Mouse (Mus musculus) midbrain, postnatal 0 days (tissue): ENCODE results near the gene Rin1. TPM values are rescaled to one million over a fixed set of nuclear protein-coding genes. Genes with fewer than 3 reads are reported as not detected.

ENCODE experiments used
- ATAC-seq: fragments of 200-750 bp; cut with Nextera tagmentation; 2 replicates; pipeline ENCODE4 v1.8.0; 2017; ENCODE audit warnings: moderate number of reproducible peaks, mild to moderate bottlenecking, moderate TSS enrichment, moderate library complexity; ENCODE audit not compliant: low FRiP score
- DNase-seq: peaks from one replicate; pipeline ENCODE4 v3.0.0-alpha.2; 2015; ENCODE audit warnings: low spot score
- H3K27ac ChIP-seq: fragments of 300-500 bp; sonication (generic); 2 replicates; pipeline ENCODE4 v1.5.1; 2014; ENCODE audit warnings: low read depth, mild to moderate bottlenecking, low read length, mixed read lengths
- H3K27me3 ChIP-seq: fragments of 300-500 bp; sonication (generic); 2 replicates; pipeline ENCODE4 v1.6.1; 2014; ENCODE audit warnings: low read length, control low read depth, mixed read lengths; ENCODE audit not compliant: insufficient read depth
- H3K36me3 ChIP-seq: fragments of 300-500 bp; sonication (generic); 2 replicates; pipeline ENCODE4 v1.6.1; 2014; ENCODE audit warnings: low read length, control low read depth, mixed read lengths; ENCODE audit not compliant: insufficient read depth
- H3K4me1 ChIP-seq: fragments of 300-500 bp; sonication (generic); 2 replicates; pipeline ENCODE4 v1.6.1; 2014; ENCODE audit warnings: mild to moderate bottlenecking, control low read depth, antibody characterized with exemption, low read length, mixed read lengths; ENCODE audit not compliant: insufficient read depth
- H3K4me2 ChIP-seq: fragments of 300-500 bp; sonication (generic); 2 replicates; pipeline ENCODE4 v1.6.1; 2014; ENCODE audit warnings: low read depth, mild to moderate bottlenecking, low read length, mixed read lengths; ENCODE audit not compliant: poor library complexity, severe bottlenecking
- H3K4me3 ChIP-seq: fragments of 300-500 bp; sonication (generic); 2 replicates; pipeline ENCODE4 v1.5.1; 2014; ENCODE audit warnings: low read depth, mild to moderate bottlenecking, low read length, moderate library complexity
- H3K9ac ChIP-seq: fragments of 300-500 bp; sonication (generic); replicated peaks from 2 replicates; pipeline ENCODE4 v1.6.1; 2014; ENCODE audit warnings: mild to moderate bottlenecking, low read length, moderate library complexity, mixed read lengths; ENCODE audit not compliant: poor library complexity, severe bottlenecking
- H3K9me3 ChIP-seq: fragments of 300-500 bp; sonication (generic); 2 replicates; pipeline ENCODE4 v1.6.1; 2016; ENCODE audit warnings: low read length, control low read depth
- CTCF ChIP-seq: IDR thresholded peaks from 2 replicates; pipeline ENCODE4 v1.5.1; 2016; ENCODE audit warnings: antibody characterized with exemption, mild to moderate bottlenecking
- WGBS: fragments of 180-500 bp; shearing (Covaris S2); extraction: QIAGEN DNeasy Blood & Tissue Kit; methylation state at CpG from one replicate; pipeline ENCODE4 v1.1.7; 2014; 5-methylcytosine and 5-hydroxymethylcytosine counted together
- polyA plus RNA-seq: library from polyadenylated mRNA; unstranded; fragments of >200 nt; fragmentation: Nextera tagmentation; extraction: Ambion mirVana; gene quantifications from 2 replicates; pipeline ENCODE4 v1.2.1, GENCODE M21; 2015
- total RNA-seq: library from RNA; depleted of rRNA; stranded (reverse); fragments of >200 nt; gene quantifications from 2 replicates; pipeline ENCODE4 v1.2.3, GENCODE M21; 2014; rRNA removed

Gene Rin1
- total and polyA plus RNA-seq, 2 experiments from 2014 or later = 0.96 to 4.3 TPM

DNA sequence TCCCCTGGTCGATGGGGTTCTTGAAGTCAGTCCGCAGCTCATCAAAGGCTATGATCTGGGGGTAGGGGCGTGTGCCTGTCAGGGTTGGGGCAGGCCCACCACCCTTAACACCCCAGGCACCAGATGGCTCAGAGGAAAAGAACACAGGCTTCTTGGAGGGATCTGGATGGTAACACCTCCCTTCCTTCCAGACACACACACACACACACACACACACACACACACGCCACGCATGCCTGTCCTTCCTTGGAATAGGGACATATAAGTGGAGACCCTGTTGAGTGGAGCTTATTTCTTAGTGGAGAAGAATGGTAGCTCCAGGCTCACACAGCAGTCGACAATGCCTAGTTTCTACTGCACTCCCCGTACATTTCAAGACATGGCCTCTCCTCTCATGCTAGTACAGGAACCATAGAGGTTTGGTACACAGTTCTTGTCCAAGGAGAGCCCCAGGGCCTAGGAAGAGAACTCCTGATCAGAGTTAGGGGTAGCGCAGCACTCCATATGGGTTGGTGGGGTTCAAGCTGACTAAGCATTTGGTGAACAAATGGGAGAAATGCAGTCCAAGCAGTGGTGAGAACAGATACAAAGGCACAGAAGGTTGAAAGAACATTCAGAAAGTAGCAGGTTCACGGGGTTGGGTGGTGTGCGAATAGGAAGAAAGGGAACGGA is 44.6 kb downstream of the Rin1 start:
- Histone ChIP-seq H3K36me3 (peaks cover 38% of the 10 kb centered on the region), H3K27me3 (no peaks in the 10 kb centered on the region), H3K9ac (peak overlapping the region; percentile 98), H3K4me3 (peak overlapping the region; percentile 88), H3K27ac (peak overlapping the region; percentile 97), H3K4me1 (peaks cover 34% of the 10 kb centered on the region), H3K9me3 (no peaks in the 10 kb centered on the region), H3K4me2 (peak overlapping the region; percentile 72)
- TF ChIP-seq CTCF = no peak
- no peak for ATAC-seq
- WGBS = 20% methylated on average over 11 of the region's 11 CpGs
- no peak for DNase-seq

GRCm38 (mm10) chr19:5095887-5096474 is 45.7 kb downstream of the Rin1 start:
- Histone ChIP-seq H3K27ac (peak overlapping the region; percentile 97), H3K9me3 (no peaks in the 10 kb centered on the region), H3K27me3 (no peaks in the 10 kb centered on the region), H3K36me3 (peaks cover 45% of the 10 kb centered on the region), H3K4me1 (peaks cover 34% of the 10 kb centered on the region), H3K4me3 (peak overlapping the region; percentile 88), H3K9ac (peak overlapping the region; percentile 98), H3K4me2 (peak overlapping the region; percentile 72)
- TF ChIP-seq CTCF = no peak
- no peak for ATAC-seq
- no peak for DNase-seq
- 5% methylated on average over 9 of the region's 9 CpGs for WGBS

- Histone ChIP-seq H3K4me2 (peak overlapping the region; percentile 72), H3K9ac (peak overlapping the region; percentile 98), H3K27me3 (no peaks in the 10 kb centered on the region), H3K36me3 (peaks cover 43% of the 10 kb centered on the region), H3K4me3 (peak overlapping the region; percentile 88), H3K9me3 (no peaks in the 10 kb centered on the region), H3K4me1 (peaks cover 34% of the 10 kb centered on the region), H3K27ac (peak overlapping the region; percentile 97)
- ATAC-seq = peak; percentile 45
- DNase-seq = peak; percentile 57
- WGBS = 2% methylated on average over 24 of the region's 31 CpGs
- TF ChIP-seq CTCF = no peak
These were observed 47.5 kb downstream of the Rin1 start for GRCm38 (mm10) chr19:5097521-5098362.

DNA sequence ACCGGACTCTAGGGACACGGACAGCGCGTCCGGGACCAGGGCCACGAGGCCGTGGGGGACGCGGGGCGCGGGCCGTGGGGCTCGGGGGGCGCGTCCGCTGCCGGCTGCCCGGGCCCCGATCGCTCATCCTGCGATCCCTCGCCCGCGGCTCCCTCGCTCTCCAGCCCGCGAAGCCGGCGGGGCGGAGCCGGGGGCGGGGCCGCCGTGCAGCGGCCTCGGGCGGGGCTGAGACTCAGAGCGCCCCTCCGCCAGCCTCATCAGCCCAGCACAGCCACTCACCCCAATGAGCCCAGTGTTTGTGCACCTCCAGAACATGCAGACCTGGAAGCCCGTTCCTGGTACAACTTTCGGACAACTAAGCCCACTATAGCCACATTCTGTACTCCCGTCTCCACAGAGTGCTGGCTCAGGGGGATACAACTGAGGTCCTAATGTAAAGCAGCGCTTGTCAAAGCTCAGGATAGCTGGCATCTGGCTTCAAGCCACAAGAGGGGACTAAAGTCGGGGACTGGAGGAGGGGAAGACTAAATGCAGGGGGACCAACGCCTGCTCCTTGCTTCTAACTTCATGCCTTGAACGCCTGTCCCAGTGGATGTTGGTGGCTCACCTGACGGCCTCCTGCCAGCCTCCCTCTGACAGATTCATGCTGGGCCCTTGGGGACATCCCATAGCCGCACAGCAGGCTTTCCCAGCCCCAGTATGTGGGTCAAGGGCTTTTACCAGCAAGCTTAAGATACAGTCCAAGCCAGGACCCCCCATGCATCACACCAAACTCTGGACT is 48.3 kb downstream of the Rin1 start, which contains the start of gene Cnih2:
Gene Cnih2 (minus strand): TSS at position 159 of the 781 bp plus-strand sequence.
- 3% methylated on average over 35 of the region's 48 CpGs for WGBS

GRCm38 (mm10) chr19:5106074-5106473 is 55.8 kb downstream of the Rin1 start:
- Histone ChIP-seq H3K9me3 (no peaks in the 10 kb centered on the region), H3K27me3 (no peaks in the 10 kb centered on the region), H3K27ac (peak overlapping the region; percentile 96), H3K36me3 (peaks cover 70% of the 10 kb centered on the region), H3K4me3 (peak overlapping the region; percentile 70), H3K4me2 (peak overlapping the region; percentile 52), H3K4me1 (no peaks in the 10 kb centered on the region), H3K9ac (peak overlapping the region; percentile 87)
- 17% methylated on average over 9 of the region's 9 CpGs for WGBS
- TF ChIP-seq CTCF = no peak
- ATAC-seq (no peak), DNase-seq (no peak)

More for the DNA sequence above, 48.3 kb downstream of the Rin1 start, which contains the start of gene Cnih2:
- Histone ChIP-seq H3K4me3 (peak within 1 kb of the TSS; percentile 88), H3K27me3 (no peaks in the 10 kb centered on the region), H3K4me2 (peak within 1 kb of the TSS; percentile 72), H3K36me3 (peaks cover 43% of the 10 kb centered on the region), H3K27ac (peak within 1 kb of the TSS; percentile 97), H3K9me3 (no peaks in the 10 kb centered on the region), H3K9ac (peak within 1 kb of the TSS; percentile 98), H3K4me1 (peaks cover 34% of the 10 kb centered on the region)
- DNase-seq = peak; percentile 75
- ATAC-seq = peak; percentile 39
- 0 out of 2 replicates have a peak, but pooled peaks have one; percentile 7 for TF ChIP-seq CTCF

Other genes starting within 250 kb of the Rin1 start
- gene Gm21992, start 238.9 kb upstream of the Rin1 start, total RNA-seq = 8.1 and 22.3 TPM in 2 replicates
- 12.6 and 17.9 TPM in 2 replicates for gene Gm21992, start 238.9 kb upstream of the Rin1 start, polyA plus RNA-seq
- gene Rbm14, start 238.8 kb upstream of the Rin1 start, total RNA-seq = 41.5 and 43.8 TPM in 2 replicates
- 37.9 and 38.4 TPM in 2 replicates for gene Rbm14, start 238.8 kb upstream of the Rin1 start, polyA plus RNA-seq
- 19.9 and 20.0 TPM in 2 replicates for gene Ccs, start 211.1 kb upstream of the Rin1 start, total RNA-seq
- gene Ccs, start 211.1 kb upstream of the Rin1 start, polyA plus RNA-seq = 40.1 and 42.6 TPM in 2 replicates
- gene Ccdc87, start 211.1 kb upstream of the Rin1 start, total RNA-seq = 0.38 and 1.0 TPM in 2 replicates
- 1.1 and 1.2 TPM in 2 replicates for gene Ccdc87, start 211.1 kb upstream of the Rin1 start, polyA plus RNA-seq
- gene Ctsf, start 195.4 kb upstream of the Rin1 start, total RNA-seq = 117 and 125 TPM in 2 replicates
- 82.5 and 91.1 TPM in 2 replicates for gene Ctsf, start 195.4 kb upstream of the Rin1 start, polyA plus RNA-seq
- gene Actn3, start 172.6 kb upstream of the Rin1 start, total RNA-seq = 4.5 and 5.3 TPM in 2 replicates
- gene Actn3, start 172.6 kb upstream of the Rin1 start, polyA plus RNA-seq = 3.8 and 4.4 TPM in 2 replicates
- gene Zdhhc24, start 171.8 kb upstream of the Rin1 start, total RNA-seq = 24.0 and 29.8 TPM in 2 replicates
- 17.2 and 18.1 TPM in 2 replicates for gene Zdhhc24, start 171.8 kb upstream of the Rin1 start, polyA plus RNA-seq
- gene Bbs1, start 143.9 kb upstream of the Rin1 start, total RNA-seq = 31.8 and 40.6 TPM in 2 replicates
- gene Bbs1, start 143.9 kb upstream of the Rin1 start, polyA plus RNA-seq = 9.0 and 10.2 TPM in 2 replicates
- 84.6 and 94.7 TPM in 2 replicates for gene Dpp3, start 122.2 kb upstream of the Rin1 start, total RNA-seq
- gene Dpp3, start 122.2 kb upstream of the Rin1 start, polyA plus RNA-seq = 87.7 and 96.3 TPM in 2 replicates
- 10.9 and 24.4 TPM in 2 replicates for gene Peli3, start 107.4 kb upstream of the Rin1 start, total RNA-seq
- gene Peli3, start 107.4 kb upstream of the Rin1 start, polyA plus RNA-seq = 8.4 and 8.6 TPM in 2 replicates
- 88.2 and 93.1 TPM in 2 replicates for gene Mrpl11, start 88.3 kb upstream of the Rin1 start, total RNA-seq
- 141 and 145 TPM in 2 replicates for gene Mrpl11, start 88.3 kb upstream of the Rin1 start, polyA plus RNA-seq
- 3.4 and 5.9 TPM in 2 replicates for gene Npas4, start 60.2 kb upstream of the Rin1 start, total RNA-seq
- 0.36 and 0.43 TPM in 2 replicates for gene Npas4, start 60.2 kb upstream of the Rin1 start, polyA plus RNA-seq
- gene Slc29a2, start 26.6 kb upstream of the Rin1 start, total RNA-seq = 21.4 and 30.2 TPM in 2 replicates
- gene Slc29a2, start 26.6 kb upstream of the Rin1 start, polyA plus RNA-seq = 19.1 and 21.1 TPM in 2 replicates
- 136 and 143 TPM in 2 replicates for gene B4gat1, start 11.7 kb upstream of the Rin1 start, total RNA-seq
- gene B4gat1, start 11.7 kb upstream of the Rin1 start, polyA plus RNA-seq = 172 and 177 TPM in 2 replicates
- 3.8 and 12.5 TPM in 2 replicates for gene AC124502.3, start 11.6 kb upstream of the Rin1 start, total RNA-seq
- gene AC124502.3, start 11.6 kb upstream of the Rin1 start, polyA plus RNA-seq = 2.2 and 3.7 TPM in 2 replicates
- 2.1 TPM in 1 of 2 replicates, not detected in the other for gene Brms1, start 9.1 kb upstream of the Rin1 start, total RNA-seq
- 14.3 and 15.3 TPM in 2 replicates for gene Brms1, start 9.1 kb upstream of the Rin1 start, polyA plus RNA-seq
- gene Cd248, start 17.6 kb downstream of the Rin1 start, total RNA-seq = 22.0 and 23.3 TPM in 2 replicates
- gene Cd248, start 17.6 kb downstream of the Rin1 start, polyA plus RNA-seq = 15.7 and 18.3 TPM in 2 replicates
- 54.0 and 64.0 TPM in 2 replicates for gene Tmem151a, start 35.0 kb downstream of the Rin1 start, total RNA-seq
- gene Tmem151a, start 35.0 kb downstream of the Rin1 start, polyA plus RNA-seq = 64.2 and 72.0 TPM in 2 replicates
- 40.4 and 53.9 TPM in 2 replicates for gene Yif1a, start 38.1 kb downstream of the Rin1 start, total RNA-seq
- 38.8 and 49.9 TPM in 2 replicates for gene Yif1a, start 38.1 kb downstream of the Rin1 start, polyA plus RNA-seq
- 677 and 753 TPM in 2 replicates for gene Cnih2, start 48.0 kb downstream of the Rin1 start, total RNA-seq
- 547 and 553 TPM in 2 replicates for gene Cnih2, start 48.0 kb downstream of the Rin1 start, polyA plus RNA-seq
- 192 and 242 TPM in 2 replicates for gene Rab1b, start 56.6 kb downstream of the Rin1 start, total RNA-seq
- gene Rab1b, start 56.6 kb downstream of the Rin1 start, polyA plus RNA-seq = 204 and 227 TPM in 2 replicates
- 187 and 201 TPM in 2 replicates for gene Klc2, start 68.1 kb downstream of the Rin1 start, total RNA-seq
- 65.7 and 67.9 TPM in 2 replicates for gene Klc2, start 68.1 kb downstream of the Rin1 start, polyA plus RNA-seq
- 86.4 and 124 TPM in 2 replicates for gene Pacs1, start 222.6 kb downstream of the Rin1 start, total RNA-seq
- 47.9 and 49.9 TPM in 2 replicates for gene Pacs1, start 222.6 kb downstream of the Rin1 start, polyA plus RNA-seq
- 270 and 283 TPM in 2 replicates for gene Sf3b2, start 245.0 kb downstream of the Rin1 start, total RNA-seq
- gene Sf3b2, start 245.0 kb downstream of the Rin1 start, polyA plus RNA-seq = 312 and 315 TPM in 2 replicates
- 27.4 and 29.2 TPM in 2 replicates for gene Gal3st3, start 247.8 kb downstream of the Rin1 start, total RNA-seq
- 40.8 and 41.4 TPM in 2 replicates for gene Gal3st3, start 247.8 kb downstream of the Rin1 start, polyA plus RNA-seq